Mouse (Mus musculus) adrenal gland, adult 18-20 months (tissue): Measurements from ENCODE around the gene Hsd3b6. TPM values are rescaled to one million over a fixed set of nuclear protein-coding genes. Genes with fewer than 3 reads are reported as not detected.
"Not testable (repeated sequence)": the region's sequence is repeated elsewhere in the genome, so short reads cannot be mapped to it uniquely, and the experiment has no call there.

ENCODE experiments used
- DNase-seq, 2 experiments: peaks; one replicate each; pipeline ENCODE4 v3.0.0; 2021 to 2022; ENCODE audit warnings: low spot score in 2 of 2
- long read RNA-seq, 2 experiments: library from polyadenylated mRNA; stranded (forward); transcript quantifications; one replicate each; pipeline ENCODE4 v2.0.0; 2021
- total RNA-seq, 2 experiments: library from RNA; stranded (reverse); gene quantifications; 1 replicate in 1 of 2; 2 replicates in 1 of 2; pipeline ENCODE4 v1.2.3; 2021

The Hsd3b6 gene
- total RNA-seq, result 100 to 1,000 TPM in 1 of 2 experiments, 10 to 100 TPM in 1; 78.7 to 201 TPM
- long read RNA-seq, experiment 1, transcript Hsd3b6-201 (4 exons, 1,802 nt), result major isoform, 157 of 160 reads
- long read RNA-seq, experiment 1, partial matches to known transcripts, result 2 of 160 reads
- long read RNA-seq, experiment 1, other reads (novel, unspliced or antisense), result 1 of 160 reads
- long read RNA-seq, experiment 2, transcript Hsd3b6-201 (4 exons, 1,802 nt), result major isoform, 82 of 92 reads
- long read RNA-seq, experiment 2, partial matches to known transcripts, result 0 of 92 reads
- long read RNA-seq, experiment 2, other reads (novel, unspliced or antisense), result 10 of 92 reads

- no peak for DNase-seq
Observed at GRCm38 (mm10) chr3:98814101-98814670, at the start of gene Hsd3b6. Gene Hsd3b6, minus strand, starts transcription at chr3:98814443.

- no peak for DNase-seq
Observed at GRCm38 (mm10) chr3:98862800-98863199, 48.6 kb upstream of the Hsd3b6 start.

- no peak for DNase-seq
Observed at GRCm38 (mm10) chr3:98859576-98859975, 45.3 kb upstream of the Hsd3b6 start, which contains the start of gene Hsd3b1. Gene Hsd3b1, minus strand, starts transcription at chr3:98859794.

GRCm38 (mm10) chr3:98858051-98858450 lies 43.8 kb upstream of the Hsd3b6 start:
- DNase-seq, result no peak

GRCm38 (mm10) chr3:98856892-98857291 lies 42.6 kb upstream of the Hsd3b6 start:
- DNase-seq, result no peak

GRCm38 (mm10) chr3:98855160-98855559 lies 40.9 kb upstream of the Hsd3b6 start:
- DNase-seq, result no peak

- no peak for DNase-seq
Observed at GRCm38 (mm10) chr3:98853685-98854084, 39.4 kb upstream of the Hsd3b6 start.

GRCm38 (mm10) chr3:98853051-98853450 lies 38.8 kb upstream of the Hsd3b6 start:
- DNase-seq, result no peak

- DNase-seq, result no peak
Observed at GRCm38 (mm10) chr3:98852631-98853030, 38.4 kb upstream of the Hsd3b6 start.

GRCm38 (mm10) chr3:98851853-98852252 lies 37.6 kb upstream of the Hsd3b6 start:
- no peak for DNase-seq

- DNase-seq, result no peak
Observed at GRCm38 (mm10) chr3:98850262-98850661, 36.0 kb upstream of the Hsd3b6 start.

- DNase-seq, result no peak
Observed at GRCm38 (mm10) chr3:98848898-98849297, 34.7 kb upstream of the Hsd3b6 start.

GRCm38 (mm10) chr3:98812653-98813052 lies 1.6 kb downstream of the Hsd3b6 start:
- not testable (repeated sequence) for DNase-seq

GRCm38 (mm10) chr3:98805032-98805431 lies 9.2 kb downstream of the Hsd3b6 start:
- DNase-seq, result not testable (repeated sequence)

GRCm38 (mm10) chr3:98786551-98786950 lies 27.7 kb downstream of the Hsd3b6 start:
- no peak for DNase-seq

- no peak for DNase-seq
Observed at GRCm38 (mm10) chr3:98782181-98782868, 31.9 kb downstream of the Hsd3b6 start.

GRCm38 (mm10) chr3:98780921-98781320 lies 33.3 kb downstream of the Hsd3b6 start:
- DNase-seq, result no peak

GRCm38 (mm10) chr3:98764155-98764554 lies 50.1 kb downstream of the Hsd3b6 start:
- DNase-seq, result no peak

GRCm38 (mm10) chr3:98756836-98757235 lies 57.4 kb downstream of the Hsd3b6 start:
- no peak for DNase-seq
